Mouse (Mus musculus) neural tube, embryonic 13.5 days (tissue): ENCODE results near the gene Vrk2. TPM values are rescaled to one million over a fixed set of nuclear protein-coding genes. Genes with fewer than 3 reads are reported as not detected.

ENCODE experiments used
- ATAC-seq: fragments of 200-750 bp; cut with Nextera tagmentation; 2 replicates; pipeline ENCODE4 v1.8.0; 2017; ENCODE audit warnings: low read depth, mild to moderate bottlenecking, moderate TSS enrichment, moderate library complexity
- H3K27ac ChIP-seq: fragments of 300-500 bp; sonication (generic); replicated peaks from 2 replicates; pipeline ENCODE4 v1.5.1; 2015; ENCODE audit warnings: moderate library complexity, mild to moderate bottlenecking, inconsistent platforms
- H3K27me3 ChIP-seq: fragments of 300-500 bp; sonication (generic); 2 replicates; pipeline ENCODE4 v1.6.1; 2015; ENCODE audit warnings: mild to moderate bottlenecking, inconsistent platforms
- H3K36me3 ChIP-seq: fragments of 300-500 bp; sonication (generic); 2 replicates; pipeline ENCODE4 v1.6.1; 2015; ENCODE audit warnings: mild to moderate bottlenecking, inconsistent platforms
- H3K4me1 ChIP-seq: fragments of 300-500 bp; sonication (generic); replicated peaks from 2 replicates; pipeline ENCODE4 v1.6.1; 2015; ENCODE audit warnings: inconsistent platforms
- H3K4me2 ChIP-seq: fragments of 300-500 bp; sonication (generic); 2 replicates; pipeline ENCODE4 v1.6.1; 2015; ENCODE audit warnings: inconsistent platforms, mild to moderate bottlenecking, moderate library complexity
- H3K4me3 ChIP-seq: fragments of 300-500 bp; sonication (generic); 2 replicates; pipeline ENCODE4 v1.5.1; 2015; ENCODE audit warnings: mild to moderate bottlenecking, inconsistent platforms
- H3K9ac ChIP-seq: fragments of 300-500 bp; sonication (generic); 2 replicates; pipeline ENCODE4 v1.6.1; 2015; ENCODE audit warnings: moderate library complexity, mild to moderate bottlenecking, inconsistent platforms
- H3K9me3 ChIP-seq: fragments of 300-500 bp; sonication (generic); 2 replicates; pipeline ENCODE4 v1.6.1; 2016; ENCODE audit warnings: inconsistent platforms
- WGBS: fragments of 180-500 bp; shearing (Covaris S2); methylation state at CpG from one replicate; pipeline ENCODE4 v1.1.7; 2015; 5-methylcytosine and 5-hydroxymethylcytosine counted together
- polyA plus RNA-seq: library from polyadenylated mRNA; unstranded; fragments of >200 nt; fragmentation: Nextera tagmentation; extraction: Ambion mirVana; gene quantifications from 2 replicates; pipeline ENCODE4 v1.2.1, GENCODE M21; 2015

The Vrk2 gene
- polyA plus RNA-seq, 1 experiment from 2014 or later, result 4.2 TPM

DNA sequence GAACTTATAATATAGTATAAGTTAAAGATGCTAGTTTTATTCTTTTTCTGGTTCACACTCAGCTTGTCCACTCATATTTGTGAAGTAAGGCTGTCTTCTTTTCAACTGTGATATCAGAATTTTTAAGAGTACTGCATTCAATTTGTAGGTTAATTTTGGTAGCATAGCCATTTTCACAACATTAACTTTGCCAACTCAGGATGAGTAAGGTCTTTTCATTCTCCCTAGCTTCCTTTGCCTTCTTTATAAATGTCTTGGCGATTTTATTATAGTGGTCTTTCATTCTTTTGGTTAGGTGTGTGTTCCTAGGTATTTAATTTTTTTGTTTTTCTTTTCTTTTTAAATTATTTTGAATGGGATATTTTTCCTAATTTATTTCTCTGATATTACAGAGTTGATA, 143.2 kb downstream of the Vrk2 start:
- H3K27ac ChIP-seq, result no peak overlapping the region
- no peaks in the 10 kb centered on the region; the same call in 1 of the 2 replicates for H3K9me3 ChIP-seq
- H3K4me2 ChIP-seq, result no peak overlapping the region
- H3K4me1 ChIP-seq, result no peaks in the 10 kb centered on the region
- no peaks in the 10 kb centered on the region for H3K27me3 ChIP-seq
- H3K4me3 ChIP-seq, result no peak overlapping the region
- ATAC-seq, result no peak
- no peak overlapping the region for H3K9ac ChIP-seq
- 100% methylated on average over 1 of the region's 1 CpGs for WGBS
- H3K36me3 ChIP-seq, result no peaks in the 10 kb centered on the region

DNA sequence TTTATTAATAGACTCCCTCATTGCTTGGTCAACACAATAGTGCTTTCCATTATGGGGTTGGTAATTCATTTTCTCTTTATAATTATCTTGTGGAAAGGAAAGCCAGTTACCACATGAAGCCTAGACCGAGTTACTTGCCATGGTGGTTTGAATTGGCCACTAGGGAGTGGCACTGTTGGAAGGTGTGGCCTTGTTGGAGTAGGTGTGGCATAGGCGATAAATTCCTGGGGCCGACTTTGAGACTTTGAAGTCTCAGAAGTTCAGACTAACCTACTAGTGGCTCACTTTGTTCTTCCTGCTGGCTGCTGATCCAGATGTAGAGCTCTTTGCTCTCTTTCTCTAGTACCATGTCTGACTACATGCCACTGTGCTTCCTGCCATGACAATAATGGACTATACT, 144.0 kb downstream of the Vrk2 start:
- no peak overlapping the region for H3K27ac ChIP-seq
- no peaks in the 10 kb centered on the region; the same call in 1 of the 2 replicates for H3K9me3 ChIP-seq
- no peaks in the 10 kb centered on the region for H3K4me1 ChIP-seq
- no peak overlapping the region for H3K9ac ChIP-seq
- WGBS, result 85% methylated on average over 3 of the region's 3 CpGs
- no peaks in the 10 kb centered on the region for H3K27me3 ChIP-seq
- no peak overlapping the region for H3K4me3 ChIP-seq
- no peak for ATAC-seq
- H3K4me2 ChIP-seq, result no peak overlapping the region
- no peaks in the 10 kb centered on the region for H3K36me3 ChIP-seq

DNA sequence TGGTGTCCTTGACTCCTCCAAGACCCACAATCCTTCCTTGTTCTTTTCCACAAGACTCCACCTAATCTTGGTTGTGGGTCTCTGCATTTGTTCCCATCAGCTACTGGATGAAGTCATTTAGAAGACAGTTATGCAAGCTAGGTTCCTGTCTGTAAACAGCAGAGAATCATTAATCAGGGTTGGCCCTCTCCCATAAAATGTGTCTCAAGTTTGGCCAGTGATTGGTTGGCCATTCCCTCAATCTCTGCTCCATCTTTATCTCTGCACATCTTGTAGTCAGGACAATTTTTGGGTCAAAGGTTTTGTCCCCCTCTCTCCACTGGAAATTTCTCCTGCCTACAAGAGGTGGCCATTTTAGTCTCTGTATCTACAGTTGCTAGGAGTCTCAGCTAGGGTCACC, 149.4 kb downstream of the Vrk2 start:
- no peak for ATAC-seq
- H3K4me3 ChIP-seq, result no peak overlapping the region
- H3K4me1 ChIP-seq, result no peaks in the 10 kb centered on the region
- H3K27me3 ChIP-seq, result no peaks in the 10 kb centered on the region
- H3K9ac ChIP-seq, result no peak overlapping the region
- H3K9me3 ChIP-seq, result no peaks in the 10 kb centered on the region; the same call in 1 of the 2 replicates
- H3K4me2 ChIP-seq, result no peak overlapping the region
- H3K27ac ChIP-seq, result no peak overlapping the region
- no peaks in the 10 kb centered on the region for H3K36me3 ChIP-seq

DNA sequence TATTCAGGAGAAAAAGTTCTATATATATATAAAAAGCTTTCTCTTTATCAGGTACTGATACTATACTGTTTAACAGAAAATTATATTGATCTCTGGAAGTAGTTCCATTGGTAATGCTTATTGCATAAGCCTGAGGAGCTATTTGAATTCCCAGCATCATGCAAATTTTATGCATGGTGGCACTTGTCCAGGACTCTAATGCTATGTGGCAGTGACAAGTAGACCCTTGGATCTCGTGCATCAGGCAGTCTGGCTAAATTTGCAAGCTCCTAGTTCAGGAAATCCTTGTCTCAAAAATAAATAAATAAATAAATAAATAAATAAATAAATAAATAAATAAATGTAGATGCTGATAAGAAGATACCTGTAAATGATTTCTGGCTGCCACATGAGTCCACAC, 152.7 kb downstream of the Vrk2 start:
- no peak for ATAC-seq
- 48% methylated on average over 1 of the region's 1 CpGs for WGBS

DNA sequence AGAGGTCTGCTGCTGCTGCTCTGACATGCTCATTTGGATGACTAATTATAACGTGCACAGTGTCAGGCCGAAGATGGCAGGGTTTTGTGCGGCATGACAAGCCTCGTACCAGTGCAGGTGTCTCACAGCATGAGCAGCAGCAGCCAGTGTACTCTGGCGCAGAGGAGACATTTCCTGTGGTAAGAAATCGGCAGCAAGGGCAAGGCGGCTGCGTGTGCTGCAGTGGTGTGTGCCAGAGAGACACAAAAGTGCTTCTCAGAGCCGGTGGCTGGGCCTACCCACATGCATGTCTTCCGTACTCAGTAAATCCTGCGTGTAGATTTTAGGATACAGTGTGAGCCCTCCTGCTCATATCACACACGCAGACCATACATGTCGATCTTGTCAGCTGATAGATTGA, 156.0 kb downstream of the Vrk2 start:
- Histone ChIP-seq H3K4me3 (no peak overlapping the region), H3K9me3 (no peaks in the 10 kb centered on the region), H3K9ac (no peak overlapping the region), H3K36me3 (no peaks in the 10 kb centered on the region), H3K27ac (0 out of 2 replicates have a peak overlapping the region, but pooled peaks have one; percentile 13), H3K4me2 (no peak overlapping the region), H3K27me3 (no peaks in the 10 kb centered on the region), H3K4me1 (no peaks in the 10 kb centered on the region)
- 0 out of 2 replicates have a peak, but pooled peaks have one; percentile 27 for ATAC-seq
- WGBS, result 76% methylated on average over 13 of the region's 13 CpGs

More for the DNA sequence above, 152.7 kb downstream of the Vrk2 start:
- Histone ChIP-seq H3K4me1 (no peaks in the 10 kb centered on the region), H3K4me2 (no peak overlapping the region), H3K36me3 (no peaks in the 10 kb centered on the region), H3K4me3 (no peak overlapping the region), H3K27ac (no peak overlapping the region), H3K9me3 (no peaks in the 10 kb centered on the region), H3K27me3 (no peaks in the 10 kb centered on the region), H3K9ac (no peak overlapping the region)

DNA sequence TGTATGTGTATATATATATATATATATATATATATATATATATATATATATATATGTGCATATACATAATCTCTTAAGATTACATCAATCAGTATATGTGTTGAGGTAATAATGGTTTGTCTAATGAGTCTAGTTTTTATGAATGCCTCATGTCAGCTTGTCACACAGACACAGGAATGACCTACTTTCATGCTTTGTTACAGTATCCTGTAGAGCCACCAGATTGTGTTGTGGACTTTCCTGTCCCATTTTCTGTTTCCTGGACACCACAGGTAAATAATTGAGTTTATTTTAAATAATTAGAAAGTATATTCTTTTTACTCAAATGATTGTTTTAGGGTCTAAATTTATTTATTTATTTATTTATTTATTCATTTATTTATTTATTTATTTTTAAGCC, 159.6 kb downstream of the Vrk2 start:
- Histone ChIP-seq H3K27me3 (no peaks in the 10 kb centered on the region), H3K36me3 (no peaks in the 10 kb centered on the region), H3K9ac (no peak overlapping the region), H3K4me2 (no peak overlapping the region), H3K4me1 (no peaks in the 10 kb centered on the region), H3K27ac (no peak overlapping the region), H3K9me3 (no peaks in the 10 kb centered on the region), H3K4me3 (no peak overlapping the region)
- ATAC-seq, result no peak

DNA sequence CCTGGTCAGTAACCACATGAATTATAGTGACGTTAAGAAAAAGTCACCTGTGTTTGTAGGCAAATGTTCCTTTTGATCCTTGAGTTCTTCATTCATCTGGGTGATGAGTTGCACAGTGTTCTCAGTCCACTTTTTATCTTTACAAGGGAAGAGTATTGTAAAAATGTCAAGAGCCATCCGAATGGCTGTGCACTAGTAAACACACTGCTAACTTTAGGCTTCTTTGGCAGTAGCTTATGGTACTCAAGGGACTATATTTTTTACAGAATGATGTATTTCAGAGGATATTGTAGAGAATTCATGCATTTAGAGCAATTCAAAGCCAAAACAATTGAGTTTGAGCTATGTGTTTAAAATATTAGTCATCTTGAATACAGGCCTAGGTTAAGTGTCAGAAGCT, 172.3 kb downstream of the Vrk2 start:
- no peak overlapping the region for H3K27ac ChIP-seq
- 70% methylated on average over 2 of the region's 2 CpGs for WGBS
- ATAC-seq, result no peak
- H3K4me1 ChIP-seq, result no peaks in the 10 kb centered on the region
- H3K27me3 ChIP-seq, result no peaks in the 10 kb centered on the region
- no peak overlapping the region for H3K4me3 ChIP-seq
- H3K36me3 ChIP-seq, result peaks cover 3% of the 10 kb centered on the region; the same call in 1 of the 2 replicates
- H3K9ac ChIP-seq, result no peak overlapping the region
- H3K4me2 ChIP-seq, result no peak overlapping the region
- H3K9me3 ChIP-seq, result no peaks in the 10 kb centered on the region

Other genes with a start within 250 kb of the Vrk2 start
- 9.9 and 12.5 TPM in 2 replicates for gene Fancl, start 207.9 kb downstream of the Vrk2 start, polyA plus RNA-seq
- gene Gm6899, start 758 bp downstream of the Vrk2 start, polyA plus RNA-seq, result not detected in 2 replicates